Mouse (Mus musculus): ENCODE measurements around the gene Tnpo3.

DNA sequence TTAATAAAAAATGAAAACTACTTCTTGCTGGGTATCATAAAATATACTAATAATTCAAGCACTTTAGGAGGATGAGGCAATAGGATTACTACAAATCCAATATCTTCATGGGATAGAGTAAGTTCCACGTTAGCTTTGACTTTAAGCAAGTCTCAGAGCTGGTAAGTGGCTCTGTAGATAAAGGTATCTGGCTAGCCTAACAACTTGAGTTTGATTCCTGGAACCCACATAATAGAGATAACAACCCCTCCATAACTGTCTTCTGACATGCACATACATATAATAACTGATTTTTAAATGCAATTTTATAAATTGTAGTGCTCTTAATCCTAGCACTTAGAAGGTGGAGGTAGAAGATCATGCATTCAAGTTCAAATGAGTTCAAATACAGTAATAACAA, 28.9 kb downstream of the Tnpo3 start:
- TF ChIP-seq MEF2A (IDR thresholded peaks at IDR 0.05; ENCODE audit: borderline replicate concordance, low read depth, low read length) (no peak), TCF12 (IDR thresholded peaks at IDR 0.05; ENCODE audit: low read depth, low read length) (no peak), POLR2A (IDR thresholded peaks at IDR 0.05; ENCODE audit: low read depth, low read length) (no peak)
